Mouse (Mus musculus) spleen, adult 2 months (tissue): Measurements from ENCODE around the gene Clca3a1.
A peak's percentile ranks its signal among the peaks of the same experiment; 100 is the strongest.

Experiments
- CTCF ChIP-seq: fragments of 200-500 bp; IDR thresholded peaks from 2 replicates; pipeline ENCODE4 v1.5.1; 2011; ENCODE audit warnings: mild to moderate bottlenecking, inconsistent platforms; ENCODE audit not compliant: insufficient read depth, insufficient read length, insufficient replicate concordance; ENCODE audit errors: extremely low read depth
- POLR2A ChIP-seq: fragments of 200-500 bp; IDR thresholded peaks from 2 replicates; pipeline ENCODE4 v1.6.1; 2011; ENCODE audit warnings: low read depth, low read length, inconsistent platforms

DNA sequence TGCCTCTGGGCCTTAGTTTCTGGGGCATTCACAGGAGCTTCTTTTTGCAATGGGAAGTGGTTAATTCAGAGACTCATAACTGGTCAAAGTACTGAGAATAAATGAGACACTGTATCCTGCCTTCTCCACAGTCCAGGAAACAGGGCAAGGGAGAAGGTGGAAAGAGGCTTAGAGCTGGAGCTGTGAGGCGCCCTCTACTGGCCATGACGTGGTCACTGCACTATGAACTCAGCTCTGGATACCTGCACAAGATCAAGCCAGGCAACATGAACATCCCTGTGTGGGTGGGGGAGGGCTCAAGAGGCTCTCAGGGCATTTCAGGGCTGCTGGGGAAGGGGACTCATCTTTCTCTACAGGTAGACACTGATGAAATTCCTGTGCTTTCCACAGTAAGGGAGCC is 7.7 kb downstream of the Clca3a1 start:
- TF ChIP-seq POLR2A (no peak), CTCF (peak; percentile 20; the same call in 1 of the 2 replicates)
